Mouse (Mus musculus): ENCODE data around the gene Gm42906.

DNA sequence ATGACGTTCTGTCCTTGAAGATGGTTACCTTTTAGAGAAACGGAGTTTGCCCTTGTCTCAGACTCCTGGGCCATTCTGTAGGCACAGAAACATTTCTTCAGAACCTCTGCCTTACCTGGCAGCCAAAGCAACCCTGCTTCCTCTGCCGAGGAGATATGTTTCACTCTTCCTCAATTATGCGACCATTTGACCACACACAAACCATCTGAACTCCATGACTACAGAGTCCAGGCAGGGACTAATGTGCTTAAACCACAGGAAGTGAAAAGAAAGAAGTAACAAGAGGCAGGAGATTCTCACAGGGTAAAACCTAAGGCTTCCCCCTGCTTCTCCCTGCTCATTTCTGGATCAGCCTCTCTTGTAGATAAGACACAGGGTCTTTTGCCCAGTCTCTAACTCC, 83.2 kb downstream of the Gm42906 start:
- no peak for TF ChIP-seq EP300 (IDR thresholded peaks at IDR 0.05; ENCODE audit: low read depth)
- no peak for TF ChIP-seq CTCF (IDR thresholded peaks at IDR 0.05; ENCODE audit: low read depth)
